Comparison of ENCODE assay signal across 8 mouse cellular contexts in the genomic region with DNA sequence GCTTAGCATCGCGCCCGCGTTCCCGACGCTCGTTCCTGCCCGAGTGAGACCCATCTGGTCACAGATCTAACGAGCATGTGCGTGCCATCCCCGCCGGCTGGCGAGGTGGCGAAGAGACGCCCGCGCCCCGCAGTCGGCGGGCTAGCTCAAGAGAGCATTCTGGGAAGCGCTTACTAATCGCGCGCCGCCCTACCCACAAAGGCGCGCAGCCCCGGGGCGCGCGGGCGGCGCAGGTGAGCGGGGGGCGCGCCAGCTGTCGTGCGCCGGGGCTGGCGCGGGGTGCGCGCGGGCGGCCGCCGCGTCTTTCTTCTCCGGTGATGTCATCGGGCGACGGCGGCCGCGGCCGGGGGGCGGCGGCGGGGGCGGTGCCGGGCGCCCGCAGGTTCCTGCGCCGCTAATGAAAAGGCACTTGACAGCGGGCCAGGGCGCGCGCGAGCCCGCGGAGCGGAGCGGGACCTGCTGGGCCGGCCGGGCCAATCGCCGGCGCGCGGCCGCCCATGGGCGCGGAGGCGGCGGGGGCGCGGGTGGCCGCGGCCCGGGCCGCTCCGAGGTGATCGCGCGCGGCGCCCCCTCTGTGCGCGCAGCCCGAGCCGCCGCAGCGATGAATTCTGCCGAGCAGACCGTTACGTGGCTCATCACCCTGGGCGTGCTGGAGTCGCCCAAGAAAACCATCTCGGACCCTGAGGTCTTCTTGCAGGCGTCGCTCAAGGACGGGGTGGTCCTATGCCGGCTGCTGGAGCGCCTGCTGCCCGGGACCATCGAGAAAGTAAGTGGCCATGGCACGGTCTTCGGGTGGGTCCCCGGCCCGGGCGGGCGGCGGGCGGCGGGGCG. TPM values are rescaled to one million over a fixed set of nuclear protein-coding genes. Genes with fewer than 3 reads are reported as not detected.
DNase-seq lines count a peak whose midpoint lies in the region; ATAC-seq and TF ChIP-seq lines count a peak whose summit lies in the region.

A gene (plus strand): TSS at position 71 of the 831 bp plus-strand sequence.

- TF ChIP-seq POLR2A in cortical plate, adult 2 months (IDR thresholded peaks at IDR 0.05; ENCODE audit: extremely low read depth, insufficient read depth, low read length), result 0 out of 2 replicates have a peak, but pooled peaks have one; percentile 14

- ATAC-seq in hindbrain, postnatal 0 days, result peak; percentile 89

- no peaks in the 10 kb centered on the region for H3K27me3 ChIP-seq in hindbrain, postnatal 0 days (ENCODE audit: insufficient read depth, low read length)

- no peaks in the 10 kb centered on the region for H3K9me3 ChIP-seq in hindbrain, postnatal 0 days (ENCODE audit: low read length)

- peak; percentile 15 for DNase-seq in ovary, postnatal 14 days (ENCODE audit: low spot score)
- no peak for DNase-seq in ovary, adult 18-20 months (ENCODE audit: low spot score)
- peak; percentile 77 for DNase-seq in gastrocnemius, postnatal 10 days
- peak; percentile 95 for DNase-seq in hindbrain, postnatal 0 days (ENCODE audit: low spot score)
- DNase-seq in left cerebral cortex, adult 18-20 months (ENCODE audit: low spot score in 2 of 2), result peak; percentile 72 to 84
- peak; percentile 88 for DNase-seq in right cerebral cortex, postnatal 25 days

- H3K27ac ChIP-seq in cortical plate, adult 2 months (ENCODE audit: insufficient read depth, low read length), result peak within 1 kb of the TSS; percentile 86
- peak within 1 kb of the TSS; percentile 99 for H3K27ac ChIP-seq in hindbrain, postnatal 0 days
- no peak within 1 kb of the TSS for H3K27ac ChIP-seq in macrophage

- no peaks in the 10 kb centered on the region for H3K36me3 ChIP-seq in hindbrain, postnatal 0 days (ENCODE audit: insufficient read depth, low read length)
- H3K36me3 ChIP-seq in macrophage (ENCODE audit: inconsistent target), result no peaks in the 10 kb centered on the region

- TF ChIP-seq CTCF in cortical plate, adult 2 months (IDR thresholded peaks at IDR 0.05; ENCODE audit: extremely low read depth, insufficient read depth, low read length), result no peak
- no peak for TF ChIP-seq CTCF in hindbrain, postnatal 0 days (IDR thresholded peaks at IDR 0.05; ENCODE audit: low read depth)

- H3K4me3 ChIP-seq in cortical plate, adult 2 months (ENCODE audit: insufficient read depth, low read length), result peak within 1 kb of the TSS; percentile 94
- H3K4me3 ChIP-seq in hindbrain, postnatal 0 days (ENCODE audit: low read length), result peak within 1 kb of the TSS; percentile 56
- H3K4me3 ChIP-seq in macrophage (ENCODE audit: inconsistent target), result no peak within 1 kb of the TSS

- H3K9ac ChIP-seq in hindbrain, postnatal 0 days (replicated peaks; ENCODE audit: low read length), result peak within 1 kb of the TSS; percentile 93

- peak within 1 kb of the TSS; percentile 66 for H3K4me2 ChIP-seq in hindbrain, postnatal 0 days (ENCODE audit: low read depth, low read length)

- H3K79me2 ChIP-seq in macrophage (ENCODE audit: inconsistent target), result no peaks in the 10 kb centered on the region

- H3K4me1 ChIP-seq in cortical plate, adult 2 months (ENCODE audit: control insufficient read depth, insufficient read depth, low read length), result peaks cover 2% of the 10 kb centered on the region
- H3K4me1 ChIP-seq in hindbrain, postnatal 0 days (ENCODE audit: insufficient read depth, low read length), result peaks cover 13% of the 10 kb centered on the region

- WGBS in hindbrain, postnatal 0 days, result under 1% methylated on average over 120 of the region's 127 CpGs
- under 1% methylated on average over 101 of the region's 127 CpGs for WGBS in macrophage (ENCODE audit: missing documents)

RNA-seq across cellular contexts. Expression of the gene that starts here (rescaled TPM):
- 71.1 and 75.9 TPM in 2 replicates for polyA plus RNA-seq in cortical plate, adult 2 months (2012; rRNA removed)
- total RNA-seq in gastrocnemius, postnatal 10 days (2021), result 10 to 100 TPM; 76.7 to 84.2 TPM
- total RNA-seq in hindbrain, postnatal 0 days (2014; rRNA removed), result 101 and 105 TPM in 2 replicates
- polyA plus RNA-seq in hindbrain, postnatal 0 days (2015; fragmentation: Nextera tagmentation; extraction: Ambion mirVana), result 49.7 and 53.9 TPM in 2 replicates
- 100 to 1,000 TPM; 116 to 119 TPM for total RNA-seq in left cerebral cortex, adult 18-20 months (2021)
- 100 to 1,000 TPM in 22 of 26 experiments, 10 to 100 TPM in 4; 76.7 to 355 (median 199) TPM for total RNA-seq in macrophage (2018; cell fraction: chromatin; rRNA removed)
- total RNA-seq in macrophage (2018; cell fraction: cytosol; rRNA removed), result 10 to 100 TPM; 40.4 to 73.6 (median 56.5) TPM
- total RNA-seq in macrophage (2018; cell fraction: nucleus; rRNA removed), result 100 to 1,000 TPM in 16 of 26 experiments, 10 to 100 TPM in 10; 58.9 to 339 (median 108) TPM
- 45.4 to 121 TPM (median 50.2 TPM) in 3 replicates for polyA plus RNA-seq in macrophage (2018)
